Mouse (Mus musculus) neural tube, embryonic 15.5 days (tissue): ENCODE measurements around the gene Pygb. TPM values are rescaled to one million over a fixed set of nuclear protein-coding genes. Genes with fewer than 3 reads are reported as not detected.

Experiments used
- polyA plus RNA-seq: library from polyadenylated mRNA; unstranded; fragments of >200 nt; fragmentation: Nextera tagmentation; extraction: Ambion mirVana; gene quantifications from 2 replicates; pipeline ENCODE4 v1.2.1, GENCODE M21; 2015

Pygb gene
- polyA plus RNA-seq, 1 experiment from 2014 or later = 158 TPM

Other genes starting within 250 kb of the Pygb start
- gene Cst7, start 216.3 kb upstream of the Pygb start, polyA plus RNA-seq = 0.15 and 2.9 TPM in 2 replicates
- 45.4 and 46.1 TPM in 2 replicates for gene Apmap, start 178.2 kb upstream of the Pygb start, polyA plus RNA-seq
- gene Acss1, start 118.2 kb upstream of the Pygb start, polyA plus RNA-seq = 12.3 and 13.7 TPM in 2 replicates
- 0.04 and 0.05 TPM in 2 replicates for gene Vsx1, start 97.4 kb upstream of the Pygb start, polyA plus RNA-seq
- gene Entpd6, start 37.7 kb upstream of the Pygb start, polyA plus RNA-seq = 72.6 and 78.2 TPM in 2 replicates
- gene Abhd12, start 118.0 kb downstream of the Pygb start, polyA plus RNA-seq = 126 and 148 TPM in 2 replicates
- gene Gins1, start 118.7 kb downstream of the Pygb start, polyA plus RNA-seq = 12.8 and 16.1 TPM in 2 replicates